Mouse (Mus musculus) brain, adult 2 months (tissue): ENCODE data around the gene Cic.
"Not testable (repeated sequence)": the region's sequence is repeated elsewhere in the genome, so short reads cannot be mapped to it uniquely, and the experiment has no call there.

Experiments used
- DNase-seq: peaks from one replicate; pipeline ENCODE4 v3.0.0; 2011; ENCODE audit warnings: low read depth, low spot score

The Cic gene

GRCm38 (mm10) chr7:25244562-25245369 lies 22.7 kb upstream of the Cic start:
- no peak for DNase-seq

- no peak for DNase-seq
Observed at GRCm38 (mm10) chr7:25246079-25246758, 21.3 kb upstream of the Cic start.

DNA sequence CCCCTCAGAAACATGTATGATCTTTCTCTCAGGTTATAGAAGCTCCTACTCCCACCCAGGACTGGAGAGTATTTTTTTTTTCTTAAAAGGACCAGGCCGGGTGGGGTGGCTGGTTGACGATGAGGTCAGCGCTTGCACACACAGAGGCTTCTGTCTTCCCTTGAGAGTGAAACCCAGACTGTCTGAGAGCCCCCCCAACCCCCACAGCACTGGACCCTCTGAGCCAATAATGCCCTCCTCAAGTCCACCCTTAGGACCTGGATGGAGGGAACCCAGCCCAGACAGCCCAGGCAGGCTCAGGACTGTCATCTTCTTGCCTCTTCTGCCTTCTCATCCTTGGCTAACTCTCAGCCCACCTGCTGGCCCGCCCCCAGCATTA lies 20.8 kb upstream of the Cic start:
- peak; percentile 65 for DNase-seq

DNA sequence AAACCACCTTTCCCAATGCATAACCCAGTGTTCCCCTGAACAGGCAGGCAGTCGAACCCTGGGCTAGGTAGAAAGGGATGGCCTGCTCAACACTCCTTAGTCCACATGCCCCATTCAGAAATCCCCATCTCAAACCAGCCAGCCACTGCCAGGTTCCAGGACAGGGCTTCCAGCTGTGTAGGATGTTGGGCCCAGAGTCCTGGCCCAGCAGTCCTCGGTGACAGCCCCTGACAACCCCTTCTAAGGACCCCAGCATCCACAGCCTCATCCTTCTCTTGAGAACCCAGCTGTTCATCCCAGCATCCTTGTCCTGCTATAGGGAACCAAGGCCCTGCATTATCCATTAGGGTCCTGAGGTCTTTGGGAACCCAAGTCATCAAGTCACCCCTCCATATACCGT lies 20.0 kb upstream of the Cic start:
- no peak for DNase-seq

GRCm38 (mm10) chr7:25248018-25248647 lies 19.4 kb upstream of the Cic start:
- peak; percentile 93 for DNase-seq

- peak; percentile 49 for DNase-seq
Observed at GRCm38 (mm10) chr7:25248846-25249313, 18.6 kb upstream of the Cic start.

DNA sequence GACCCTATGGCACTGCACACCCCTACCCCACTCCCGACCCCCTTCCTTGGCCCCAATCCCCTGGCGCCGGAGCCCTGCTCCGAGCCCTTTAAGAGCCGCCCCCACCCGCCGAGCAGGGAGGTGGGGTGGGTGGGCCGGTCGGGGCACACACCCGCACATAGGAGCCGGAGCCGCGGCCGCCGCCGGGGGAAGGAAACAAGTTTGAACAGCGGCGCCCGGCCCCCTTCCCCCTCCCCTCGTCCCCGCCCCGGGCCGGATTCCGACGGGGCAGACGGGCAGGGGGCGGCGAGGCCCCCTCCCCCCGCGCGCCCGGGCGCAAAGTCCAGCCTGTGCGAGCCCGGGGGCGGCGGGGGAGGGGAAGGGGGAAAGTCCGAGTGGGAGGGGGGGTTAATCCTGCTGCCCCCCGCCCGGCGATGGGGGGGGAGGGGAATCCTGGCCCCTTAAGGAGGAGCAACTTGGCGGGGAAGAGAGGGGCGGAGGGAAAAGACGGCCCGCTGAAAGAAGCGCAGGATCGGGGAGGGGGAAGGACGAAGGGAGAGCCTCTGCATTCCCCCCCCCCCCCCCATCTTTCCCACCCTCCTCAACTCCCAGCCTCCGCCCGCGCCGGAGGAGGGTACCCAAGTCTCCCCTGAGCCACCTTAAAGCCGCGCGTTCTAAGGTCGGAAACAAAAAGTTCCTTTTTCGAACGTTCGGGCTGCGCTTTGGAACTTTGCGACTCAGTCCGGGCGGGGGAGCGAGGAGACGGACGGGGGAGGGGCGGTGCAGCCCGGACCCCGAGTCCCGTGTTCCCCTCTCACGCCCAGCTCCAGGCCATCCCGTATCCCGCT lies 18.0 kb upstream of the Cic start:
- DNase-seq: peak; percentile 77

- peak; percentile 94 for DNase-seq
Observed at GRCm38 (mm10) chr7:25250141-25250972, 17.1 kb upstream of the Cic start, which contains the start of gene Erf. Gene Erf, minus strand, starts transcription at chr7:25250761.

DNA sequence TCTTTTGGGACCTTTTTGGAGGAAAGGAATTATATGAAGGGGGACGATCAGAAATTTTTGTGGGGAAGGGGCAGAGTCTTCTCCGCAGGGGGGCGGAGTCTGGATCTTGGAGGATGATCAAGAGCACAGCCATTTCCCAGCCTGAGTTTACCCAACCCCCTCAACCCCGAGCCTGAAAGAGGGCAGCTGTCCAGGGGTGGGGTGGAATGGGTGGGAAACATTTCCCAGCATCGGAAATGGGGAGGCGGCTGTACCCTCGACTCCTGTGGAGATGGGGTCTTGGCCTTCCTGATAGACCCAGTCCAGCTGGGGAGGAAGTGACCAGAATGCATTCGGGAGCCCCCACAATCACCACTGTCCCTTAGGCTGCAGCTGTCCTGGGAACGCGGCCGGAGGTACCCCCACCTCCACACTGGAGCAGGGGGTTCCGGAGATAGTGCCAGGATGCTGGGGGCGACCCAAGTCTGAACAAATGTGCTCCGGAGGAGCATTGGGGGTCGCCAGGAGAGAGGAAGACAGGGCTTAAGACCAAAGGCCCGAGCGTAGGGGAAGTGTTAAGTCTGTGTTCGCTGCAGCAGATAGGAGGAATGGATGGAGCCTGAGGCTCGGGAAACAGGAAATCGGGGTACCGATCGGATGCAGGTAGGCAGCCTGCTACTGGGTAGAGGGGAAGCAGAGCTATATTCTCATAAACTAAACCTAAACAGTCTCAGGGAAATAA lies 16.3 kb upstream of the Cic start:
- peak; percentile 60 for DNase-seq

DNA sequence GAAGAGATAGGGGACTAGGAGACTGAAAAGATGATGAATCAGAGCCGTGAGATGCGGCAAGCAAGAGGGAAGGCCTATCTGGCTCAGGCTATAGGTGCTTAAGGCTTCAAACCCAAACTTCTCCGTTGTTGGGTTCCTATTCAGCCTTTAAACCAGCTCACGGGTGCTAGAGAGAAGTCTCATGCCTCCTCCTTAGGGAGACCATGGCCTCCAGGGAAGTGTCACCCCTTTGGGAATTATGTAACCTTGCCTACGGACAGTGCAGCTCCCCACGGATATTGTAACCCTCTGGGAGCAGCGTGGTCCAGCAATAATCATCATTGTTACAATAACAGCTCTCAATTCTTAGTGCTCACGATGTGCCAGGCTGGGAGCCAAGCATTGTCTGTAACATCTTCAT lies 15.7 kb upstream of the Cic start:
- DNase-seq: peak; percentile 51

DNA sequence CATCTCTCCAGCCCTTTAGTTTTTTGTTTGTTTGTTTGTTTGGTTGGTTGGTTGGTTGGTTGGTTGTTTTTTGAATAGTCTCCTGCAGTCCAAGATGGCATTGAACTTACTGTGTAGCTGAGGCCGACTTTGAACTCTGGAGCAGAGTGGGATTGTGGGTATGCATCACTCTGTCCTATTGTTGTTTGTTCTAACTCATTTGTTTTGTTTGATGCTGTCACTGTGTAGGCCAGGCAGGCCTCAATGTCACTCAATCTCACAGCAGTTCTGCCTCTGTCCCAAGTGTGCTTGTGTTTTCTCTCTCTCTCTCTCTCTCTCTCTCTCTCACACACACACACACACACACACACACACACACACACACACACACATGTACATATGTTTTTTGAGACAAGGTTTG lies 5.6 kb upstream of the Cic start:
- no peak for DNase-seq

GRCm38 (mm10) chr7:25263968-25264870 lies 3.3 kb upstream of the Cic start:
- no peak for DNase-seq

DNA sequence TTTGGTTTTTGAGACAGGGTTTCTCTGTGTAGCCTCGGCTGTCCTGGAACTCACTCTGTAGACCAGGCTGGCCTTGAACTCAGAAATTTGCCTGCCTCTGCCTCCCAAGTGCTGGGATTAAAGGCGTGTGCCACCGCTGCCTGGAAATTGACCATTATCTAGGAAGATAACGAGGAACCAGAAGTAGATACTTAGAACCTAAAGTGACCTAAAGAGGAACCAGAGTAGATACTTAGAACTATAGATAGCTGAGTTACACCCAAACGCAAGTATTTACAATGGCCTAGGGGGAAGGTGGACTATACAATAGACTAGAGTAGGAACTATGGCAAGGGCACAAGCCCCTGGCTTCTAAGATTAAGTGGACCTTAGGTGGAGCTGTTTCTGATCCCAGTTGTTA lies 1.8 kb upstream of the Cic start:
- not testable (repeated sequence) for DNase-seq

DNA sequence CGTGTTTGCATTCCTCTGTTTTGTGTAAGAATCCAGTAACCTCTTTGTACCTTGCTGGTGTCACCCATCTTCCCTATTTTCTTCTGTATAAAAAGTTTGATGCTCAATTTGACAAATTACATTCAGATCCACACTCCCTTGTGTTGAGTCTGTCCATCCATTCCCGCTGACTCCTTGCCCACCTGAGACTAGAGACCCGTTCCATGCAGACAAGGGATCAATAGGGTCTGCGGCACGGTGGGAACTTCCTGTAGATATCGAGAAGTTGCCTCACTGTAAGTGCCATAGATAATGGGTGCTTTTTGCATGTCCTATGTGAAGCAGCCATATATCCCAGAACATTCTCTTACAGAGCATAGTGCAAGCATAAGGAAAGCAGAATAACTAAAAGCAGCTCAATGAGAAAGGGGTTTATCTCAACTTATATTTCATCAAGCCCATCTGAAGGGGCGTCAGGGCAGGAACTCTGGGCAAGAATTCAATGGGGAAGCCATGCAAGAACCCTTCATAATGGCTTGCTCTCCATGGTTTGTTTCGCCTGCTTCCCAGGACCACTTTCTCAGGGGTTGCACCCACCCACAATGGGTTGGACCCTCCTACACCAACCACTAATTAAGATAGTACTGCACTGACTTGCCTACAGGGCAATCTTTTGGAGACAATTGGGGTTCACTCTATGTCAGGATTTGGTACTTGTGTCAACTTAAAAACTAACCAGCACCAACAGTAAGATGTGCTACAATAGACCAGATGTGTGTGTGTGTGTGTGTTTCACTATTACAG lies 1.1 kb upstream of the Cic start:
- DNase-seq: no peak

GRCm38 (mm10) chr7:25267751-25268463 lies 403 bp downstream of the Cic start:
- peak; percentile 100 for DNase-seq

DNA sequence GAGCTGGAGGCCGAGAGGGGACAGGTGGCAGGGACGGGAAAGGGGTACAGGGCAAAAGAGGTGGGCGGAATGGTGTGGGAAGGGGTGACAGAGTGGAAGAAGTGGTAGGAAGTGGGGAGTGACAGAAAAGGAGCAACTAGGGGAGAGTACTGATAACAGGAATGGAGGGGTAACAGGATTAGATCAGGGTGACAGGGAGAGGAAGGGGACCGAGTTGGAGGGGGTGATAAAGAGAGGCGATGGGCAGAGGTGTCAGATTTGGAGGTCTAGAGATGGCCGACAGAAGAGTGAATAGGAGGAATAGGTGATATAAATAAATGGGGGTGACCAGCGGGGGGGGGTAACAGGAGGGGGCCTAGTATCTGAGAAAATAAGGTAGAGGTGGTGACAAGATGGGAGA lies 1.1 kb downstream of the Cic start:
- no peak for DNase-seq

DNA sequence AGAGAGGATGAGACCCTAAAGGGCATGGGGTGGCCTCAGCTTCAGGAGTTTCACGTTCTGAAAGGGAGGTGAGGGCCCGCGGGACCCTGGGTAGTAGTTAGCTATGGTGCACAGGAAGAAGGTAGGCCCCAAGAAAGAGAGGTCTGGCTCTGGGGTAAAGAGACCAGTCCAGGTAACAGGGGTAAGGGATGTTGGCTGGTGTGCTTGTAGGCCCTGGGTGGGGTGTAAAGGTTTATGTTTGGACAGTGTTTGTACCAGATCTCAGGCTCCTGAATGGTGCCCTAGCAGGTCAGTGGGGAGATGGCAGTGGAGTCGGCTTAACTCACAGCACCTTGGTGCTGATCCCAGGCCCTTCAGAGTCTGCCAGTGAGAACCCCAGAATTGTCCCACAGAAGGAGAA lies 1.5 kb downstream of the Cic start:
- no peak for DNase-seq
